Mouse (Mus musculus): ENCODE measurements around the gene Prtg. TPM values are rescaled to one million over a fixed set of nuclear protein-coding genes. Genes with fewer than 3 reads are reported as not detected.

Gene Prtg
- polyA plus RNA-seq, 2 experiments from 2014 or later = 0.04 TPM; not detected in 1

DNA sequence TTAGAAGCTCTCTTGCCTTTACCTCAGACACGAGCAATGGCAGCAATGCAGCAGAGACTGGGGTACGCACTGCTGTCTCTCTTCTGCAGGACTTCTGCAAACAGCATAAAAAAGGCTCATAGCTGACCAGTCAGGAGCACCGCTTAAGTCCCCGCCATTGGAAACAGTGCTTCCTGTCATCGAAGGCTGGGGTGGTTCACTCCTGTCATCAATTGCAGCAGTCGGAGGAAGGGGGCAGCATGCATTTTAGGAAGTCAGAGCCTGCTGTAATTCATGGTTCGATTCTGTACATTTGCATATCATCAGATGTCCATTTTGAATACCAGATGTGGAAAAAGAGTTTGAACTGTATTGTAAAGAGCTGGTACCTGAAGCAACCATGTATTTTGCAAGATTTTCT is 109.1 kb downstream of the Prtg start:
- no peak for ATAC-seq

DNA sequence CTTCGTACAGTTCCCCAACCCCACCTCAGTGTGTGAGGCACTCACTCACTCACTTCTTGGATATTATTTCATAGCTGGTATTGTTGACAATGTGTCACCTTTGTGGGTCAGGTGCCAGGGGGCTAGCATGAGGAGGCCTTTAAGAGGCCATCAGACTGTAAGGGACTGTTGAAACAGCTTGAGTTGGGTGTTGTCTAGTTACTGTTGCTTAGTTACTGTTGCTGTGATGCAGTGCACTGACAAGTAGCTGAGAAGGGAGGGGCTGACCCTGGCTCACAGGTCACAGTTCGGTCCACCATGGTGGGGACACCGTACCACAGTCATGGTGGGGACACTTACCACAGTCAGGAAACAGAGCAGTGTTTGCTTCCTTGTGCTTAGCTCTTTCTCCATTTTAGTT is 116.4 kb downstream of the Prtg start:
- ATAC-seq = no peak

GRCm38 (mm10) chr9:72925021-72925934 is 118.6 kb downstream of the Prtg start, which contains the start of gene Pygo1:
TSS of gene Pygo1 (plus strand) at chr9:72925645.
- no peak for ATAC-seq

DNA sequence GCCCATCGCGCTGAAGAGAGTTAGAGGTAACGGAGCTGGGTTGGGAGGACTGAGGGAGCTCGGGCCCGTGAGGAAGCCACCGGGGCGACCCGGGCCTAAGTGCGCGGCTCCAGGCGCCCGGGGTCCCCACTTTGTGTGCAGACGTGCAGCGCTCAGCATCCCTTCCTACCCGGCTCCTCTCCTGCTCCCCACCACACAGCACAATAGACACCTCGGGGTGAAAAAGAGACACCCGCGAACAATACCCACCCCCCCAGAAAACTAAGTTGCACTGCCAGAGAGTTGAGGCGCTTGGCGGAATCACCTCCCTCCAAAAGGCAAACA is 119.2 kb downstream of the Prtg start:
- ATAC-seq = no peak

GRCm38 (mm10) chr9:72931166-72931790 is 124.6 kb downstream of the Prtg start:
- ATAC-seq = no peak

- ATAC-seq = no peak
Observed at GRCm38 (mm10) chr9:72935309-72935708, 128.6 kb downstream of the Prtg start.

GRCm38 (mm10) chr9:72936301-72936700 is 129.6 kb downstream of the Prtg start:
- no peak for ATAC-seq

DNA sequence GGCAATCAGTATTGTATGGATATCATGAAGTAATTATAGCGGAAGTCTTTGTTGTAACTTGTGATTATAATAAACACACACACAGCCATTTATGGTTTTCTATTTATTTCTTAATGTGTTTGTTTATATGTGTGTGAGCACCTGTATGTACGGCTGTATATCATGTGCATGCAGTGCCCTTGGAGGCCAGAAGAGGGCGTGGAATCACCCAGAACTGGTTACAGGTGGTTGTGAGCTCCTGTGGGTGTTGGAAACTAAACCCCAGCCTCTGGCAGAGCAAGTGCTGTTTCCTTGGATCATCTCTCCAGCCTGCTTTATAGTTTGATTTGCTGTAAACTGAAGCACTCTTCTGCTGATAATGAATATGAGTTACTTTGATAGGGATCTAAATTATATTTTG is 136.8 kb downstream of the Prtg start:
- no peak for ATAC-seq

DNA sequence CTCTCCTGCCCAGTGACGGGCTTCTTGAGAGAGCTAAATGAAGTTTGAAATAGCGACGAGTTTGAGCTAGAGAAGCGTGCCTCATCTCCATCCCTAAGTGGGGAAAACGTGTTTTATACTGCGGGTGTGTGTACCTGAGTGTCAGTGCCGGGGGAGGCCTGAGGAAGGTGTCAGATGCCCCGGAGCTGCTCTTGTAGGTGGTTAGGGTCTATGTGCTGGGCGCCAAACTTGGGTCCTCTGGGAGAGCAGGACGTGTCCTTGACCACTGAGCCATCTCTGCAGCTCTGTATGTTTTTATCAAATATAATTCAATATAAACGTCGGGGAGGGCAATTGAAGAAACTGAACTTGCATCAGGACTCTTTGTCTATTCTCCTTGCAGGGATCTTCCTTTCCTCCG is 137.6 kb downstream of the Prtg start:
- ATAC-seq = no peak

DNA sequence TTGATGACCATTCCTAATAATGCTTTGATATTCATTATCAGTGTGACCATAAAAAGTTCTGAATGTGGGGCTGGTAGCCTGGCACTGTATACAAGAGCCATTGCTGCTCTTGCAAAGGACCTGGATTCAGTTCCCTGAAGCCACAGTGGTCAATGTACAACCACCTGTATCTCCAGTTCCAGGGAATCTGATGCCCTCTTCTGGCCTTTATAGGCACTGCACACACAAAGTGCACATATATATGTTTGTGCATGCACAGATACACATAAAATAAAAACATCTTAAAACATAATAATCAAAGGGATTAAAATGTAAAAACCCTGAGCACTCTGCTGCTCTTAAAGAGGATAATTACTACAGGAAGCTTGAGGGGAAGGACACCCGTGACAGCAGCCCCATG is 140.3 kb downstream of the Prtg start:
- ATAC-seq = no peak

GRCm38 (mm10) chr9:72949572-72949971 is 142.9 kb downstream of the Prtg start:
- no peak for ATAC-seq

DNA sequence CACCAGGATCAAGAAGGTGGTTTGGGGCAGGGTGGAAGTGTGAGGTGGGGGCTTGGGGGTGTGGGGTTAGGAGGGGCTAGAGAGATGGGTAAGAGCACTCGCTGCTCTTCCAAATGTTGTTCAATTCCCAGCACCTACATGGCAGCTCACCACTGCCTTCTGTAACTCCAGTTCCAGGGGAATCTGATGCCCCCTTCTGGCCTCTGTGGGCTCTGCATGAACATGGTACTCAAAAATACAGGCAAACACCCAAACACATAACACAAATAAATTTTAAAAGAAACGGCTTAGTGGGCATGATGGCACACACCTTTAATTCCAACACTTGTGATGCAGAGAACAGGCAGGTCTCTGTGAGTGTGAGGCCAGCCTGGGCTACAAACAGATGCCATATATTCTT is 148.1 kb downstream of the Prtg start:
- no peak for ATAC-seq

GRCm38 (mm10) chr9:72955546-72955945 is 148.9 kb downstream of the Prtg start:
- ATAC-seq = peak; percentile 27

- ATAC-seq = peak; percentile 80
Observed at GRCm38 (mm10) chr9:72958521-72959450, 152.1 kb downstream of the Prtg start, which contains the start of the genes Dyx1c1 and Gm44503. TSS of gene Dyx1c1 (plus strand) at chr9:72958785. TSS of gene Gm44503 (plus strand) at chr9:72958852.

DNA sequence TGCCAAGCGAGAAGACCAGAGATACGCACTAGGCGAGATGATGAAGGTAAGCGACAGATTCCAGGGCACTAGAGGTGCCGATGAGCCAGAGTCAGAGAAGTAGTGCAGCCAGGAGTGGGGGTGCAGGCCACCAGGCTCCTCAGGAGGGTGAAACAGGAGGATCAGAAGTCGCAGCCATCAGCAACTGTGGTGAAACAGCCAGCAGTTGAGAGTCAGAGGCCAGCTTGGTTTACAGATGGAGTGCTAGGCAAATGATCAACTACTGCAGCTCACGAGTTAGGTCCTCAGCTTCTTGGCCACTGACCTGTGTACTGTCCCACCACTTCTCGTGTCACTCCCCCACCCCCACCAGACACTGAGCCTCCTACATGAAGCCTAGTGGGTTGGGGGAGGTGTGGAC is 154.7 kb downstream of the Prtg start:
- ATAC-seq = no peak

DNA sequence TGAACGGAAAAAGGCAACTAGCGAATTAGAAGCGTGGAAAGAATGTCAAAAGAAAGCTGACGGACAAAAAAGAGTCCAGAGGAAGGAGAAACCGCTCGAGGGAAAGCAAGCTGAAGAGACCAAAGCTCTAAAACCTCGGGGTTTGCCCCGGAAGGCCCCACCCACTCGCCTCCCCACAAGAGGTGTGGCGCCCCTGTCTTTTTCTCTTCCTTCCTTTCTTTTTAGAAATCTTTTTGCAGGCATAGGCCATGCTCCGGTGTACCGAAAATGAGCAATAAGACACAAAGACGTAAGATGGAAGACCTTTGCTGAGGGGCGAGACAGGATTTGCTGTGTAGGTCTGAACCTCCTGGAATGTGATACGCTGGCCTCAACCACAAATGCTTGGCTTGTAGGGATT is 155.3 kb downstream of the Prtg start:
- ATAC-seq = peak; percentile 71

Other genes starting within 250 kb of the Prtg start
- 1 to 10 TPM; 4.5 to 4.7 TPM for gene Nedd4, start 144.5 kb upstream of the Prtg start, polyA plus RNA-seq (2017; shearing (Covaris generic))
- not detected for gene Pygo1, start 118.8 kb downstream of the Prtg start, polyA plus RNA-seq (2017; shearing (Covaris generic))
- 1 to 10 TPM; 3.7 to 4.0 TPM for gene Dyx1c1, start 151.9 kb downstream of the Prtg start, polyA plus RNA-seq (2017; shearing (Covaris generic))
- under 1 TPM in 1 of 2 experiments, not detected in 1; 0.27 TPM for gene Gm44503, start 152.0 kb downstream of the Prtg start, polyA plus RNA-seq (2017; shearing (Covaris generic))
- 1 to 10 TPM; 5.7 to 9.5 TPM for gene Ccpg1os, start 178.5 kb downstream of the Prtg start, polyA plus RNA-seq (2017; shearing (Covaris generic))
- gene Ccpg1, start 178.6 kb downstream of the Prtg start, polyA plus RNA-seq (2017; shearing (Covaris generic)) = 100 to 1,000 TPM in 1 of 2 experiments, 10 to 100 TPM in 1; 85.9 to 106 TPM
- 10 to 100 TPM; 14.2 to 22.2 TPM for gene Pigb, start 233.5 kb downstream of the Prtg start, polyA plus RNA-seq (2017; shearing (Covaris generic))
- 10 to 100 TPM; 34.9 to 86.7 TPM for gene Rab27a, start 238.0 kb downstream of the Prtg start, polyA plus RNA-seq (2017; shearing (Covaris generic))